Mouse (Mus musculus): ENCODE data around the gene Nfic.
"Not testable (repeated sequence)": the region's sequence is repeated elsewhere in the genome, so short reads cannot be mapped to it uniquely, and the experiment has no call there.

Gene Nfic

DNA sequence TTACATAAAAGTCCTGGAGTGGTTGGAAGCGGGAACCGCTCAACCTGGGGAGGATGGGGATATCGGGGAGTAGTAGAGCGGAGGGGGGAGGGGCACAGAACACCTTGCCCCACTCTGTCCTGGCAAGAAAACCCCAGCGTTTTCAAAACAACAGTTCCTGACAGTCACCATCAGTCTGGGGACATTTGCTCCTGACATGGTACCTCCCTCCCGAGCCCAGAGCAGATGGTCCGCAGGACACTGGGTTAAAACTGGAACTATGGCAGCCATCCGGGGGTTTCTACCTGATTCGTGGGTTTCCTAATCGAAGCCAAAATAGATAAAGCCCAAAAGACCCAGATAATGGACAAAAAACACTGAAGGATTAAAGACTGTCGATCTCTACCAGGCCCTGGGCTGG is 5.5 kb upstream of the Nfic start:
- DNase-seq (ENCODE audit: low spot score in 2 of 2): no peak

GRCm38 (mm10) chr10:81460471-81460870 is 5.0 kb upstream of the Nfic start:
- peak; percentile 40 to 50 for DNase-seq (ENCODE audit: low spot score in 2 of 2)

- DNase-seq (ENCODE audit: low spot score in 2 of 2): peak; percentile 19 to 31
These were observed 4.0 kb upstream of the Nfic start for GRCm38 (mm10) chr10:81459399-81459798.

DNA sequence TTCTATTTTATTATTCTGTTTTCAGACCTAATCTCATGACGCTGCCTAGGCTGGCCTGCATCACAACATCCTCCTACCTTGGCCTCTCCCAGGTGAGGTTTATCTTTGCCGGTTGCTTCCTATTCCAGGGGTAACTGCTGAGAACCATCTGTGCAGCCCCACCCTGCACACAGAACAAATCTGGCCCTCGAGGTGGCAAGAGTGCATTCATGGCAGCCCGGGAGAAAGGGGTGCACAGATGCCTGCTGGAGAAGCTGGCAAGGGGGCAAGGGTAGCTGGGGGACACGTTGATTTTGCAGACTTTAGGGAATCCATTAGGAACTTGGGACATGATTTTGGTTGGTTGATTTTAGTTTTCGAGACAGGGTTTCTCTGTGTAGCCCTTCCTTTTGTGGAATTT is 2.8 kb upstream of the Nfic start:
- DNase-seq (ENCODE audit: low spot score in 2 of 2): peak in 1 of 2 experiments; percentile 22

- peak; percentile 26 to 39 for DNase-seq (ENCODE audit: low spot score in 2 of 2)
These were observed 2.2 kb upstream of the Nfic start for GRCm38 (mm10) chr10:81457624-81458023.

GRCm38 (mm10) chr10:81456983-81457563 is 1.6 kb upstream of the Nfic start:
- DNase-seq (ENCODE audit: low spot score in 2 of 2): peak in 1 of 2 experiments; percentile 22

DNA sequence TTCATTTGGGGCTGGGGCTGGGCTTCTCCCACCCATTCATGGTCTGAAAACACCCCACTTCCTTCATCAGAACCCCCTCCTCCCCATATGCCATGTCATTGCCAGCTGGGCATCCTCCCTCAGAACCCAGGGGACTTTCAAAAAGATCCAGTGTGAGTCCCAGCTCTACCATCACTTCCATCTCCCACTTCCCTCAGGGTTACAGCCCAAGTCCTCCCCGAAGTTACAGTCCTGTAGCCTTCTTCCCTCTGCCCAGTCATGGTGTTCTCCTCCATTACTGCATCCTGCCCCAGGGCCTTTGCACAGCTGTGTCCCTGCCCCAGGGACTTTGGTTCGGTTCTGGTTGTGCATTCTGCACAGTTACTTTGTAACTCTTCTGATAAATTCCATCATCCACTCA is 1.3 kb downstream of the Nfic start:
- peak in 1 of 2 experiments; percentile 15 for DNase-seq (ENCODE audit: low spot score in 2 of 2)

GRCm38 (mm10) chr10:81452947-81453288 is 2.5 kb downstream of the Nfic start:
- DNase-seq (ENCODE audit: low spot score in 2 of 2): peak; percentile 23 to 26

DNA sequence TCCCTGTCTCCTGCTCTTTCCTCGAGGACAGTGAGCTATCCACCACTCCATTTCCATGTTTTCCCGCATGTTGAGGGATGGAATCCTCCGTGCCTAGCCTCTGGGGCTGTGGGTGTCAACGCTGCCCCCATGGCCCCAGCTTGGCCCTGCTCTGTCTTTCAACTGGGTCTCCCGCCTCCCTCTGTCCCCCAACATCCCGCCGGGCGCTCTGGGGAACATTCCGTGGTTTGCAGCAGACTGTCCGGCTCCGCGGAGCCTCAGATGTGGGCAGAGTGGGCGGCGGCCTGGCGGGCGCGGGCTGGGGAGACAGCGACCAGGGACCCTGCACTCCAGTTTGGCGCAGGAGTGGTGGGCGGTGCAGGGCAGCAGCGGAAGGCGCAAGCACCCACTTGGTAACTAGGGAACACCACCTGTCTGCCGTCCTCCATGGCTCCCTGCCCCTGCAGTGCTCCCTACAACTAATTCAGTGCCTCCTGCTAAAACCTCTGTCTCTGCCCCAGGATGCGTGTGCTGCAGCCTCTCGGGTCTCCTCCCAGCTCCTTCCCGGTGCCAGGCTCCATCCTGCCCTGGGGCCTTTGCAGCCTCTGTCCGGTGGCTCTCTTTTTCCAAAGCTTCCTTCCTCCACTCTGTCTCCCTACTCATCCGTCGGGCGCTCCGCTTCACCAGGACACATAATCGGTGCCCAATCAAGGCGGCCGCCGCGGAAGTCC is 3.0 kb downstream of the Nfic start:
- peak; percentile 27 to 29 for DNase-seq (ENCODE audit: low spot score in 2 of 2)

GRCm38 (mm10) chr10:81451365-81451745 is 4.1 kb downstream of the Nfic start:
- peak in 1 of 2 experiments; percentile 14 for DNase-seq (ENCODE audit: low spot score in 2 of 2)

DNA sequence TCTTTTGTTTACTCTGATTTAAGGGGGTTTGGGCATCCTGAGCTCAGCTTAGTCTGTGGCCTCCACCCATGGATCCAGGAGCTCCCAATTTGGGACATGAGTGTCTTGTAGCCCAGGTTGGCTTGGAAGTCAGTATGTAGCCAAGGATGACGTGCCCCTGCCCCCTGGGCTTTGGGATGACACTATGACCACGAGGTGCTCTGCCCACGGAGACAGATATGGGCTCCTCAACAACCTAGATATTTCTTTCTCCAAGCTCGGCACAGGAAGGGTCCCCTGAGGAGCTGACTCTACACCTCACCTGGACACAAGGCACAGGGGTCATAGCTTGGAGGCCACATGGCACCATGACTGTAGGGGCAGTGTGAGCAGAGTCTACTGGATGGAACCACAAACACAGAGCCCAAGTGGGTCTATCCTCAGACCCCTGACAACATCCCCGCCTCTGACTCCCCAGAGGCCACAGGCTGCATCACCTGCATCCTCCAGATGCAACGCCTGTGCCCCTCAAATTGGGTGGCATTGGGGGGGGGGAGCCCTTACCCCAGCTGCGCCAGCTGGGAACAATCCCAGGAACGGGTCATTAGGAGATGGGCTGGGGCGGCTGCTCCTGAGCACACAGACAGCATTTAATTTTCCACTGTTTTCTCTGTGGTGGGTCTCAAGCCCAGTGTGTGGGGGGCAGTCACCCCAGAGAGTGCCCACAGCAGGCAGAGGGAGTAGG is 4.6 kb downstream of the Nfic start:
- DNase-seq (ENCODE audit: low spot score in 2 of 2): peak in 1 of 2 experiments; percentile 22

- peak; percentile 75 to 86 for DNase-seq (ENCODE audit: low spot score in 2 of 2)
These were observed 5.3 kb downstream of the Nfic start for GRCm38 (mm10) chr10:81450140-81450539.

- DNase-seq (ENCODE audit: low spot score in 2 of 2): not testable (repeated sequence)
These were observed 9.9 kb downstream of the Nfic start for GRCm38 (mm10) chr10:81445516-81445915.

DNA sequence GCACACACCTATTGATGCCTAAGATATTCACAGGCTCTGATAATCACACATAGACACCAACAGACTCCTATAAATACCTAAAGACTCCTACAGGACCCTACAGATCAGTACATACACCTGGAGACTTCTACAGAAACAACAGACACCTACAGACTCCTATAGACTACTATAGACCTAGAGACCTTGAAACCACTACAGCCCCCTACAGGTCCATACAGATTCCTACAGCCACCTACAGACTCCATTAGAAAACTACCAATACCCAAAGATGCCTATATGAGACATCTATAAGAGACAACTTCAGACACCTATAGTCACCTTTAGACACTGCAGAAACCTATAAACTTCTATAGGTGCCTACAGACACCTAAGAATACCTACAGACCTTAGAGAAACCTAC is 14.4 kb downstream of the Nfic start:
- DNase-seq (ENCODE audit: low spot score in 2 of 2): no peak

DNA sequence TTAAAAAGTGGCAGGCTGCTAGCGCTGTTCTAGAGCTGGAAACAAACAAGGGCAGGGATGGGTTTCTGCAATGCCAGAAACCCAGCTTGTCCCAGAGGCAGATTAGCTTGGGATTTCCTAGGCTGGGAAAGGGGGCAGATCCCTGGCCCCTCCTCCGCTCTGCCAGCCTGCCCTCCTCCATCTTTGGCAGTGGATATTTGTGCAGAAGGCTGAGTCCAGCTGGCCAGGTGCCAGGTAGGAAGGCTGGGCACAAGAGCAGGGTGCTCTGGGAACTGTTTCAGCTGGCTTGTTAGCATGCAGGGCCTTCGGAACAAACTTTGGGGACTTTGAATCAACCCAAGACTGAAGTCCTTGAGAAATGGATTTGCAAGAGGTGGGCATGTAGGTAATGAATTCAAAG is 20.0 kb downstream of the Nfic start:
- DNase-seq (ENCODE audit: low spot score in 2 of 2): peak; percentile 90 to 92

- DNase-seq (ENCODE audit: low spot score in 2 of 2): peak; percentile 20 to 41
These were observed 20.8 kb downstream of the Nfic start for GRCm38 (mm10) chr10:81434361-81435263.

GRCm38 (mm10) chr10:81433541-81434289 is 21.7 kb downstream of the Nfic start:
- DNase-seq (ENCODE audit: low spot score in 2 of 2): peak; percentile 39 to 59

GRCm38 (mm10) chr10:81432868-81433262 is 22.6 kb downstream of the Nfic start:
- DNase-seq (ENCODE audit: low spot score in 2 of 2): peak; percentile 97 to 99

DNA sequence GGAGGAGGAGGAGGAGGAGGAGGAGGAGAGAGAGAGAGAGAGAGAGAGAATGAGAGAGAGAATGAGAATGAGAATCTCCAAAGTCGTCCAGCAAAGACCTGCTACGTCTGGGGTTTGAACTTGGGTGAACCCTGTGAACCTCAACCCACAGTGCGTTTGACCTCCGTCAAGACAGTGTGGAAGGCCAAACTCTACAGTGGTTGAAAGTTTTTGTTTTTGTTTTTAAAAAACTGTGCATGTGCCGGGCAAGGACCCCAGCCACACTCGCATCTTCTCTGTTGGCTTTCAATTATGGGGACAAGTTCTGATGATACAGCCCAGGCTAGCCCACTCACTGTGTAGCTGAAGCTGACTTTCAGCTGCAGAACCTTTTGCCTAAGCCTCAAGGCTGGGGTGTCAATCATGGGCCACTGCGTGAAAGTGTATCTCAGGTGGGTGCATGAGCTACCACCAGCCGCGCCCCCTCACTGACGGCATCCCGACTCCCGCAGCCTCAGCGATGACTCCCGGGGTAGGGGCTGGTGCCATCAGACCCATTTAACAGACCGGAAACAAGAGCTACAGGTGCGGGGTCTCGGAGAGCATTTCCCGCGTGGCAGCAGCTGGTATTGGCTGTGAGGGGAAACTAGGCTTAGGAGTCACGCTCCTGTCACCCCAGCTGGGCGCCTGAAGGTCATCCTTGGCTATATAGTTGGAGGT is 23.1 kb downstream of the Nfic start:
- DNase-seq (ENCODE audit: low spot score in 2 of 2): no peak

GRCm38 (mm10) chr10:81431526-81432168 is 23.8 kb downstream of the Nfic start:
- DNase-seq (ENCODE audit: low spot score in 2 of 2): peak; percentile 78 to 84
